Mouse (Mus musculus) liver, postnatal 0 days (tissue): ENCODE data around the gene Ehmt2. TPM values are rescaled to one million over a fixed set of nuclear protein-coding genes. Genes with fewer than 3 reads are reported as not detected.
A peak's percentile ranks its signal among the peaks of the same experiment; 100 is the strongest.

Experiments used
- ATAC-seq: fragments of 200-750 bp; cut with Nextera tagmentation; 2 replicates; pipeline ENCODE4 v1.8.0; 2017; ENCODE audit warnings: mild to moderate bottlenecking, moderate library complexity
- DNase-seq: peaks from one replicate; pipeline ENCODE4 v3.0.0-alpha.2; 2016
- H3K27ac ChIP-seq: fragments of 300-500 bp; sonication (generic); 2 replicates; pipeline ENCODE4 v1.5.1; 2014; ENCODE audit warnings: antibody characterized with exemption, moderate library complexity, mild to moderate bottlenecking, low read depth
- H3K27me3 ChIP-seq: fragments of 300-500 bp; sonication (generic); 2 replicates; pipeline ENCODE4 v1.6.1; 2014; ENCODE audit warnings: low read length, control low read depth, mixed read lengths; ENCODE audit not compliant: insufficient read depth
- H3K36me3 ChIP-seq: fragments of 300-500 bp; sonication (generic); replicated peaks from 2 replicates; pipeline ENCODE4 v1.6.1; 2014; ENCODE audit warnings: mild to moderate bottlenecking, control low read depth, low read length, moderate library complexity, mixed read lengths; ENCODE audit not compliant: insufficient read depth
- H3K4me1 ChIP-seq: fragments of 300-500 bp; sonication (generic); 2 replicates; pipeline ENCODE4 v1.6.1; 2014; ENCODE audit warnings: antibody characterized with exemption, mild to moderate bottlenecking, control low read depth; ENCODE audit not compliant: insufficient read depth
- H3K4me2 ChIP-seq: fragments of 300-500 bp; sonication (generic); 2 replicates; pipeline ENCODE4 v1.6.1; 2014; ENCODE audit warnings: low read depth, mild to moderate bottlenecking, low read length, moderate library complexity, mixed read lengths
- H3K4me3 ChIP-seq: fragments of 300-500 bp; sonication (generic); 2 replicates; pipeline ENCODE4 v1.5.1; 2014; ENCODE audit warnings: low read depth, low read length
- H3K9ac ChIP-seq: fragments of 300-500 bp; sonication (generic); replicated peaks from 2 replicates; pipeline ENCODE4 v1.6.1; 2014; ENCODE audit warnings: mild to moderate bottlenecking, moderate library complexity
- H3K9me3 ChIP-seq: fragments of 300-500 bp; sonication (generic); 2 replicates; pipeline ENCODE4 v1.6.1; 2016; ENCODE audit warnings: mild to moderate bottlenecking, control low read depth, low read length, mixed read lengths
- CTCF ChIP-seq: sonication (generic); IDR thresholded peaks from 2 replicates; pipeline ENCODE4 v1.5.1; 2016; ENCODE audit warnings: antibody characterized with exemption, low read depth
- EP300 ChIP-seq: IDR thresholded peaks from 2 replicates; pipeline ENCODE4 v1.6.1; 2016; ENCODE audit warnings: antibody characterized with exemption, low read depth, mild to moderate bottlenecking
- WGBS: fragments of 180-500 bp; shearing (Covaris S2); extraction: QIAGEN DNeasy Blood & Tissue Kit; methylation state at CpG from one replicate; pipeline ENCODE4 v1.1.7; 2014; ENCODE audit not compliant: insufficient replicate concordance; 5-methylcytosine and 5-hydroxymethylcytosine counted together
- microRNA-seq: library from miRNA; unstranded; fragments of <30 nt; microRNA quantifications from one replicate; pipeline ENCODE4, GENCODE M21; 2016
- polyA plus RNA-seq: library from polyadenylated mRNA; unstranded; fragments of >200 nt; fragmentation: Nextera tagmentation; extraction: Ambion mirVana; gene quantifications from 2 replicates; pipeline ENCODE4 v1.2.1, GENCODE M21; 2015

Ehmt2 gene
- polyA plus RNA-seq, 1 experiment from 2014 or later, result 11.1 TPM

GRCm38 (mm10) chr17:34959881-34960515, 61.7 kb downstream of the Ehmt2 start:
- H3K4me2 ChIP-seq, result peak overlapping the region; percentile 77
- H3K36me3 ChIP-seq, result no peaks in the 10 kb centered on the region
- peaks cover 7% of the 10 kb centered on the region for H3K4me1 ChIP-seq
- no peaks in the 10 kb centered on the region for H3K9me3 ChIP-seq
- H3K27me3 ChIP-seq, result peaks cover 10% of the 10 kb centered on the region; the same call in 1 of the 2 replicates
- H3K27ac ChIP-seq, result peak overlapping the region; percentile 78
- TF ChIP-seq CTCF, result no peak
- no peak for TF ChIP-seq EP300
- DNase-seq (no peak), ATAC-seq (peak; percentile 28)
- 13% methylated on average over 12 of the region's 12 CpGs for WGBS
- peak overlapping the region; percentile 45 for H3K9ac ChIP-seq
- H3K4me3 ChIP-seq, result peak overlapping the region; percentile 52

- H3K9ac ChIP-seq, result no peak overlapping the region
- H3K9me3 ChIP-seq, result no peaks in the 10 kb centered on the region
- ATAC-seq, result no peak
- H3K27ac ChIP-seq, result no peak overlapping the region
- peaks cover 8% of the 10 kb centered on the region; the same call in 1 of the 2 replicates for H3K27me3 ChIP-seq
- no peak overlapping the region for H3K4me2 ChIP-seq
- no peak overlapping the region for H3K4me3 ChIP-seq
- DNase-seq, result no peak
- TF ChIP-seq EP300 (no peak), CTCF (no peak)
- peaks cover 7% of the 10 kb centered on the region for H3K4me1 ChIP-seq
- no peaks in the 10 kb centered on the region for H3K36me3 ChIP-seq
Measured at GRCm38 (mm10) chr17:34960702-34961493, 62.6 kb downstream of the Ehmt2 start.

GRCm38 (mm10) chr17:34962125-34962524, 63.9 kb downstream of the Ehmt2 start:
- H3K27me3 ChIP-seq, result 0 out of 2 replicates have a peak, but pooled peaks cover 4% of the 10 kb centered on the region
- no peak for ATAC-seq
- no peak for DNase-seq
- H3K4me3 ChIP-seq, result no peak overlapping the region
- no peaks in the 10 kb centered on the region for H3K36me3 ChIP-seq
- no peak overlapping the region for H3K4me2 ChIP-seq
- H3K27ac ChIP-seq, result no peak overlapping the region
- peaks cover 7% of the 10 kb centered on the region for H3K4me1 ChIP-seq
- 17% methylated on average over 3 of the region's 3 CpGs for WGBS
- no peak overlapping the region for H3K9ac ChIP-seq
- no peaks in the 10 kb centered on the region for H3K9me3 ChIP-seq
- TF ChIP-seq CTCF, result no peak
- TF ChIP-seq EP300, result no peak

GRCm38 (mm10) chr17:34962841-34963240, 64.6 kb downstream of the Ehmt2 start:
- Histone ChIP-seq H3K4me2 (no peak overlapping the region), H3K4me3 (no peak overlapping the region), H3K27ac (no peak overlapping the region), H3K4me1 (peaks cover 7% of the 10 kb centered on the region), H3K27me3 (0 out of 2 replicates have a peak, but pooled peaks cover 4% of the 10 kb centered on the region), H3K9ac (no peak overlapping the region), H3K9me3 (no peaks in the 10 kb centered on the region), H3K36me3 (no peaks in the 10 kb centered on the region)
- 64% methylated on average over 1 of the region's 1 CpGs for WGBS
- DNase-seq, result no peak
- no peak for ATAC-seq
- TF ChIP-seq EP300, result no peak
- TF ChIP-seq CTCF, result no peak

Small RNA genes lying within 50 kb of the gene (microRNA-seq; reads per million reads assigned to microRNA genes)
- gene Mir6972, result 4.9 reads per million, percentile 7 among the genes with 10 or more reads in this experiment

Other genes starting within 250 kb of the Ehmt2 start
- 0.36 TPM in 2 replicates for gene Tnxb, start 227.9 kb upstream of the Ehmt2 start, polyA plus RNA-seq
- gene C4b, start 154.6 kb upstream of the Ehmt2 start, polyA plus RNA-seq, result 151 and 198 TPM in 2 replicates
- gene Cyp21a1, start 93.9 kb upstream of the Ehmt2 start, polyA plus RNA-seq, result not detected in 2 replicates
- 12.6 and 13.1 TPM in 2 replicates for gene Stk19, start 61.5 kb upstream of the Ehmt2 start, polyA plus RNA-seq
- gene Dxo, start 61.5 kb upstream of the Ehmt2 start, polyA plus RNA-seq, result 17.6 and 19.2 TPM in 2 replicates
- 14.1 and 15.4 TPM in 2 replicates for gene Skiv2l, start 48.3 kb upstream of the Ehmt2 start, polyA plus RNA-seq
- gene Nelfe, start 48.1 kb upstream of the Ehmt2 start, polyA plus RNA-seq, result 26.1 and 26.5 TPM in 2 replicates
- gene Cfb, start 36.0 kb upstream of the Ehmt2 start, polyA plus RNA-seq, result 744 and 847 TPM in 2 replicates
- 0.33 and 0.46 TPM in 2 replicates for gene Zbtb12, start 19.0 kb upstream of the Ehmt2 start, polyA plus RNA-seq
- gene Gm20547, start 16.4 kb upstream of the Ehmt2 start, polyA plus RNA-seq, result 0.25 TPM in 1 of 2 replicates, not detected in the other
- 35.7 and 37.3 TPM in 2 replicates for gene C2, start 204 bp upstream of the Ehmt2 start, polyA plus RNA-seq
- 3.5 and 3.6 TPM in 2 replicates for gene Slc44a4, start 16.0 kb downstream of the Ehmt2 start, polyA plus RNA-seq
- 35.6 and 40.3 TPM in 2 replicates for gene Neu1, start 32.8 kb downstream of the Ehmt2 start, polyA plus RNA-seq
- gene Hspa1b, start 60.8 kb downstream of the Ehmt2 start, polyA plus RNA-seq, result 0.06 and 0.12 TPM in 2 replicates
- 0.28 TPM in 1 of 2 replicates, not detected in the other for gene Gm20481, start 71.4 kb downstream of the Ehmt2 start, polyA plus RNA-seq
- 0.46 and 0.59 TPM in 2 replicates for gene Hspa1a, start 73.7 kb downstream of the Ehmt2 start, polyA plus RNA-seq
- 0.18 TPM in 1 of 2 replicates, not detected in the other for gene Hspa1l, start 74.2 kb downstream of the Ehmt2 start, polyA plus RNA-seq
- gene Lsm2, start 83.4 kb downstream of the Ehmt2 start, polyA plus RNA-seq, result 69.8 and 76.7 TPM in 2 replicates
- 38.0 and 43.8 TPM in 2 replicates for gene Vars, start 102.5 kb downstream of the Ehmt2 start, polyA plus RNA-seq
- 0.09 and 0.12 TPM in 2 replicates for gene Vwa7, start 118.1 kb downstream of the Ehmt2 start, polyA plus RNA-seq
- gene Sapcd1, start 129.5 kb downstream of the Ehmt2 start, polyA plus RNA-seq, result 3.3 and 4.1 TPM in 2 replicates
- 3.8 and 4.2 TPM in 2 replicates for gene Msh5, start 148.3 kb downstream of the Ehmt2 start, polyA plus RNA-seq
- 98.6 and 102 TPM in 2 replicates for gene Clic1, start 151.5 kb downstream of the Ehmt2 start, polyA plus RNA-seq
- gene Ddah2, start 160.6 kb downstream of the Ehmt2 start, polyA plus RNA-seq, result 15.8 and 17.2 TPM in 2 replicates
- 0.32 and 0.49 TPM in 2 replicates for gene Ly6g6c, start 166.9 kb downstream of the Ehmt2 start, polyA plus RNA-seq
- gene Mpig6b, start 167.7 kb downstream of the Ehmt2 start, polyA plus RNA-seq, result 6.5 and 7.1 TPM in 2 replicates
- 0.19 TPM in 1 of 2 replicates, not detected in the other for gene Ly6g6e, start 178.4 kb downstream of the Ehmt2 start, polyA plus RNA-seq
- 0.54 and 0.60 TPM in 2 replicates for gene Ly6g6d, start 179.6 kb downstream of the Ehmt2 start, polyA plus RNA-seq
- gene Ly6g6f, start 187.1 kb downstream of the Ehmt2 start, polyA plus RNA-seq, result 4.0 and 5.3 TPM in 2 replicates
- gene Abhd16a, start 190.8 kb downstream of the Ehmt2 start, polyA plus RNA-seq, result 47.3 and 49.3 TPM in 2 replicates
- not detected in 2 replicates for gene Ly6g5c, start 209.8 kb downstream of the Ehmt2 start, polyA plus RNA-seq
- 0.32 and 0.67 TPM in 2 replicates for gene Ly6g5b, start 217.0 kb downstream of the Ehmt2 start, polyA plus RNA-seq
- gene Gpank1, start 223.0 kb downstream of the Ehmt2 start, polyA plus RNA-seq, result 8.1 and 9.6 TPM in 2 replicates
- 120 and 131 TPM in 2 replicates for gene Csnk2b, start 223.6 kb downstream of the Ehmt2 start, polyA plus RNA-seq
- 4.4 and 4.8 TPM in 2 replicates for gene D17H6S53E, start 227.9 kb downstream of the Ehmt2 start, polyA plus RNA-seq
- 1,209 and 1,216 TPM in 2 replicates for gene Apom, start 233.6 kb downstream of the Ehmt2 start, polyA plus RNA-seq
- gene Bag6, start 236.7 kb downstream of the Ehmt2 start, polyA plus RNA-seq, result 16.5 and 19.7 TPM in 2 replicates